Mouse (Mus musculus) kidney, postnatal 4 days (tissue): ENCODE data around the gene Pdcd1.
A peak's percentile ranks its signal among the peaks of the same experiment; 100 is the strongest.
"Not testable (repeated sequence)": the region's sequence is repeated elsewhere in the genome, so short reads cannot be mapped to it uniquely, and the experiment has no call there.

Experiments used
- DNase-seq, 2 experiments: peaks; one replicate each; pipeline ENCODE4 v3.0.0; 2021; ENCODE audit warnings: mixed read lengths in 2 of 2

Gene Pdcd1

GRCm38 (mm10) chr1:94052373-94052772, at the start of gene Pdcd1:
TSS of gene Pdcd1 (minus strand) at chr1:94052553.
- no peak for DNase-seq

DNA sequence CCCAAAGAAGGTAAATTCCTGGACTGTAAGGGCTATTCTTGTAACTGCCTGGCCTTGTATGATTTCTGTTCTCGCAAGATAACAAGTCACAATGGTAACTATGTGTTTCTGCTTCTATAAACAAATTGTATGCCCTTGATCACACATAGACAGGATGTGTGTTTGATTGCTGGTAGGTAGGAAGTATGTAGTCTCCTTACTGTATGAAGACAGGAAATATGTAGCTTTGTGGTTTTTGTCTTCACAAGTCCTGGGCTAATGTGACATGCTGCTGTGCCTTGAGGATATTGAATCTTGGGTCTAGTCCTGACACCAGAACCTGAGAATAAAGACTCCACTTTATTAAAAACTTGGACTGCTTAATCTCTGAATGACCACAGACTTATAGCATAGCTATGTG, 39.4 kb upstream of the Pdcd1 start:
- DNase-seq = no peak

DNA sequence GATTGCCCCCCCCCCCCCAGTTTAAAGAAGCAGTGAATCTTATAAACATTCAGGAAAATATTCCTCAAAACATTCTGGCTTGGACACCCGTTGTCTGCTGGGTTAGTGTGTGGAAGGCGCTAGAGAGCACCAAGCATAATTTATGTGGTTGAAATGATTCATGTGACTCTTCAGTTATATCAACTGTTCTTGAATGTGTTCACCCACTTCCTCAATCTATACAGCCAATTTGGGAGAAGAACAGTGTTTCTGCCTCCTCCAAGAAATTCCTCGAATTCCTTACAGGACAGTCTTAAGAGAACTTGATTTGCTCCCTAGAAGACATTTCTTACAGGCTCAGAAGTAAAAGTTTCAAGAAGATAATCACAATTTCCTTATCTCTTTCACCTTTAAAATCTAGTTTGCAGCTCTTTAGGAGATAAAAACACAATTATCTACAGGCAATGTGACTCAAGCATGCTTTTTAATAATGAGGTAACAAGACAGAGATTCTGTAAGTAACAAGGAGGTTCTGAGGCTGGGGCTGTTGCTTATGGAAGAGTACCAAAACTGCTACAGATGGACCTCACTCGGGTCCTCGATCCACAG, 34.1 kb upstream of the Pdcd1 start:
- DNase-seq = no peak

GRCm38 (mm10) chr1:94085324-94086105, 33.2 kb upstream of the Pdcd1 start:
- DNase-seq = no peak

DNA sequence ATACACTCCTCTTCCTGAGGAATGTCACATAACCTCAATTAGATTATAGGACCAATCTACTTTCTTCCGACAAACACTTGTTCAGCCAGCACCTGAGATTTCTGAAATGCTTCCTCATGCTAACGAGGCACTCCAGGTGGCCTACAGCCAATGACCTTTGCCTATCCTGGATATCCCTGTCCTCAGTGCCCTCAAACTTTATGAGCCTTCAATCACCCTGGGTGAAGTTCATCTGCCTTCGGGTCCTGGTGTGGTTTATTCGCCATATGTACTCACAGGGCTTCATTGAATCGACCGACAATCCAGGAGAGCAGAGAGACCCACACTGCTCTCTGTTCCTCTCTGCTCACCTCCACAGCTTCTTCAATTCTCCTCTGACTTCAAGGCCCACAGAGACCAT, 29.4 kb upstream of the Pdcd1 start:
- DNase-seq = no peak

- no peak for DNase-seq
Observed at GRCm38 (mm10) chr1:94081191-94081590, 28.8 kb upstream of the Pdcd1 start.

- no peak for DNase-seq
Observed at GRCm38 (mm10) chr1:94080718-94081117, 28.4 kb upstream of the Pdcd1 start.

DNA sequence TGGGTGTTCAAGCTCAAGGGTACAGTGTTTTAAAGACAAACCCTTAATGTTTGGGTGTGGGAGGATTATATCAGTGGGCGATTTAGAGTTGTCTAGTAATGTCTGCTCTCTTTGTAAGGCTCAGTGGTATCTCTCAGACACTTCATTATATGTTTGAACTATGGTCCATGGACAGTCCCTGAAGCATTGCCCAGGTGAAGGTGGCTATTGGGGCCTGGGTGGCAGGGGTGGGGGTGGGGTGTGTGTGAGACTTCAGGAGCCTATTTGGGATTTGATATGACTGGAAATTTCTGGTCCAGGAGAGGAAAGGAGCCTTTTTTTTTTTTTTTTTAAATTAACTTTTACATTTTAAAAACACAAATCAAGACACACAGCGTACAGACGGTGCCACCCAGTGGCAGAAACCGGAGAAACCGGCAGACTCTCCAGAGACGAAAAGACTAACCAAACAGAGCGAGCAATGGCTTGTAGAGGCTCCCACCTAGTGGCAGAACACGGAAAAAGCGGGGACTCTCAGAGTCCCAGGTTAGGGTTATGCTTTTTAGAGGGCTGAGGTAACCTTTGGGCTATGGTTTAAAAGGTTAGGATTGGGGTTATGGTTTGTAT, 26.6 kb upstream of the Pdcd1 start:
- peak; percentile 90 to 93 for DNase-seq

DNA sequence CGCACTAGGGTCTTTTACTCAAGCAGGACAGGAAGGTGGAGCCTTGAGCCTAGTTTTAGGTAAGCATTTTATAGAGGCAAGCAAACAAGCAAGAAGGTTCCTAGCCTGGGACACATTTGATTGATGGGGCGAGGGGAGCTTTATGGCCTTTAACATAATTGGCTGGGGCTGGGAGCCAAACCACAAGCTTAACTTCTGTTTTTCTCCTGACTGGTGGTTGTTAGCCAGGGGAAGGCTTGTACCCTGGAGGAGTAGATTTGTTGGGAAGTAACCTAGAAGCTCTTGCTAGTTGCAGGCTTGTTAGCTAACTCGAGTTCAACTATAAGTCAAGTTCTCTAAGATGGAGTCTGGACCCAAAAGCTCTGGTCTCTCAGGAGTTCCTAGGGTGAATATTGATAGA, 26.0 kb upstream of the Pdcd1 start:
- peak; percentile 38 to 53 for DNase-seq

DNA sequence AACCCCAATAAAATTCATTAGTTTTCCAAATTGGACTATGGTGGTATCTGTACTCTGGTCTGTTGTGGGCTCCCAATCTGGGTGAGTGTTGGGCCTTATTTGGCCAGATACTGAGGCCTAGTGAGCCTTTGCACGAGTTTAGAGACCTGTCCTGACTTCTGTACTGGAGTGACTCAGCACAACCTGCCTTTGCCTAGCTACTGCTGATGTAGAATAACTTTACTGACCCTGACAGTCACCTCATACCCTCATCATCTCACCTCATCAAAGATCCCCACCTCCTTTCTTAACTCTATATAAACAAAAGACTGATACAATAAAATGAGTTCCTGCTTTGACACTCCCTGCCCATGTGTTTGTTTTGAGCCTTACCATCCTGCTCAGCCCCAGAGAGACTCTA, 24.3 kb upstream of the Pdcd1 start:
- DNase-seq = no peak

DNA sequence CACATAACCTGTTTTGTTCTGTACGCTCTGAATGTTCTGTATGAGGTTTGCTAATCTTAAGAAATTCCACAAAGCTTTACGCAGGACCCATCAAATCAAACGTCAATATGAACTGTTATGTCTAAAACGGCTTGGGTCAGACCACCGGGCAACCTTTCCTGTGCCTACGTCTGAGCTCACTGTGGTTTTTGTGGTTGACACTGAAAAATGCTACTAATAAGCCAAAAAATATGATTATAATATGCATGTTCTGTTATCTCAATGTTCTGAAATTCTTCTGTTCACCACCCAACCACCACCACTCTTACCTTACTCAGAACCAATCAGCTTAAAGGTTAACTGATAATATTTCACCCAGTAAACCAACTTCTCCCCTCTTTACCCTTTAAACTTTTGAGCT, 22.4 kb upstream of the Pdcd1 start:
- DNase-seq = no peak

GRCm38 (mm10) chr1:94058281-94058680, 5.9 kb upstream of the Pdcd1 start:
- not testable (repeated sequence) for DNase-seq

DNA sequence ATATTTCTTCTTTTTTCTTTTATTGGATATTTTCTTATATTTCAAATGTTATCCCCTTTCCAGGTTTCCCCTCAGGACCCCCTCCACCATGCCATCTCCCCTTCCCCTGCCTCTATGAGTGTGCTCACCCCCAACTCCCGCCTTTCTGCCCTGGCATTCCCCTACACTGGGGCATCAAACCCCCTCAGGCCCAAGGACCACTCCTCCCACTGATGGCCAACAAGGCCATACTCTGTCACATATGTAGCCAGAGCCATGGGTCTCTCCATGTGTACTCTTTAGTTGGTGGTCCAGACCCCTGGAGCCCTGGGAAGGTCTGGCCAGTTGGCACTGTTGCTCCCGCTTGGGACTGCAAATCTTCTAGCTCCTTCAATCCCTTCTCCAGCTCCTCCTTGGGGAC, 5.0 kb upstream of the Pdcd1 start:
- DNase-seq = no peak

DNA sequence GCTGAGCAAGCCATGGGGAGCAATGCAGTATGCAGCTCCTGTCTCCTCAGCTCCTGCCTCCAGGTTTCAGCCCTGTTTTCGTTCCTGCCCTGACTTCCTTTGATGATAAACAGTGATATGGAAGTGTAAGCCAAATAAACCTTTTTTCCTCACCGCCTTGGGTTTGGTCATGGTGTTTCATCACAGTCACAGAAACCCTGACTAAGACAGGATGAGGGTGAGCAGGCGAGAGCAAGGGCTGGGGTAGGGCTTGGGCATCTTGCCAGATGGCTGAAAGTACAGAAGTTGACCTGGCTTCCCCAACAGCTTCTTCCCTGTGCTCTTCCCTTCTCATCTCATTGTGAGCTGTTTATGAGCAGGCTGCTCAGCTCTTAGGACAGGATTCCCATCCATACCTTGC, 3.6 kb upstream of the Pdcd1 start:
- DNase-seq = no peak

DNA sequence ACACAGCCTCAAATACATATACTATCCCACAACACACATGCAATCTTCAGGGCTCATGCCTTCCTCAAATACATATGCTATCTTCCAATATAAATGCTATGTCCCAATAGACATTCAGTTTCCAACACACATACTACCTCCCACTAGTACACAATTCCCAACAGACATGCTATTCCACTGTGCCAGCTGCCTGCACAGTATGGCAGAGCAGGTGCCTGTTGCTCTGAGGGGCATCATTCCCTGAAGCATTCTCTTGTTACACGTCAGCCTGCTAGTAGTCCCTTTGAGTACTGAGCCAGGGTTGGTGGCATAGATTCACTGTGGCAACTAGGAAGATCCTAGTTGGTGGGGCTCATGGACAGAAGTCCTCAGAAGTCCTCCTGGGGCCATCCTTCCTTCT, 2.1 kb upstream of the Pdcd1 start:
- DNase-seq = no peak

DNA sequence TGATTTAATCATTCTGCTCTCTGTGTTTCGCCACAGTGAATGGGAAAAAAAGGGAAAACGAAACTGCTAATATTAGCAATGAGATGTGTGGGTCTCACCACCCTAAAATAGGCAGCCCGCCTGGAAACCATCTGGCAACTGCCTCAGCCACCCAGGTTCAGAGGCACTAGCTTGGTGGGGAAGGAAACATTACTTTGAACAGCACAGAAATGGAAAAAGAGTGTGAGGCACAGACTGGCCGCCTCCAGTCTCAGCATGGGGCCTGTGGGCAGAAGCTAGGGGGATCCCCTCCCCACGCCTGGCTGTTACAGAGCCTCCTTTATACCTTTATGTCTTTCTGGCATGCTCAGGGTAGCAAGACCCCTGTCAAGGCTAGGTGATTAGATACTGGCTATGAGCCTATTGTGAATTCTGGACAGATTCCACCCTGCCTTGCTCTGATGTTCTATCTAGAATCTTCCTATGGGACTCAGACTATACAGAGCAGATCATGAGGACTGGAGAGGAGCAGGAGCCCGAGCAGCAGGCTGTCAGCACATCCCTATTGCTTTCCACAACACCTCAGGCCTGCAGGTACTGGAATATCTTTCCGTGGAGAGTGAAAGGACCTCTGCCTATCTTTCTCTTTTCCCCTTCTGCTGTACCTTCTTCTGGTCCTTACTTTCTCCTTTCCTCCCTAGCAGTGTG, 1.3 kb upstream of the Pdcd1 start:
- DNase-seq = no peak

GRCm38 (mm10) chr1:94051104-94051503, 1.2 kb downstream of the Pdcd1 start:
- DNase-seq = no peak

DNA sequence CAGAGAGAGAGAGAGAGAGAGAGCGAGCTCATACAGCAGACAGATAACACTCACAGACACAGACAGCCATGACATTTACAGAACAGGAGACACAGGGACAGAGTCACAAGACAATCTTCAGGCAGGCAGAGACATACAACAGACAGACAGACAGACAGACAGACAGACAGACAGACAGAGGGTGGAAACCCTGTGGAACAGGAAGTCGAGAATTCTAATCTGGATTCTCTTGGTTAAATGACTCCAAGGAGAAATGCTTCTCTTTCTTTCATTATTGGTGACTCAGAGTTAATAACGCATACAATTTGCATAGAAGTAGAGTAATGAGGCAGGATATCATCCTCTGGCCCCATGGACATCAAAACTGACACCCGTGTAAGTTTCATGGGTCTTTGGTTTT, 5.8 kb downstream of the Pdcd1 start:
- no peak for DNase-seq

DNA sequence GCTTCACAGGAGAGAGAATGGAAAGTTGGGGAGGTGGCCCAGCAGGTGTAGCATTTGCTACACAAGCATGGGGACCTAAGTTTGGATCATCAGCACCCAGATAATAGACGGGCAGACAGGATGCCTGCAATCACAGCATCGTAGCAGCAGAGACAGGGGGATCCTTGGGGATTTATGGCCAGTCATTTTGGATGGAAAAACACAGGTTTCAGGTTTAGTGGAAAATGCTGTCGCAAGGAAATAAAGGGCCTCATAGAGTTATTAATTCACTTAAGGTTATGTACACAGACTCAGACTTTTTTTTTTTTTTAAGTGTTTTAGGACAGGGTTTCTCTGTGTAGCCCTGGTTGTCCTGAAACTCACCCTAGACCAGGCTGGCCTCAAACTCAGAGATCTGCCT, 6.8 kb downstream of the Pdcd1 start:
- DNase-seq = no peak

DNA sequence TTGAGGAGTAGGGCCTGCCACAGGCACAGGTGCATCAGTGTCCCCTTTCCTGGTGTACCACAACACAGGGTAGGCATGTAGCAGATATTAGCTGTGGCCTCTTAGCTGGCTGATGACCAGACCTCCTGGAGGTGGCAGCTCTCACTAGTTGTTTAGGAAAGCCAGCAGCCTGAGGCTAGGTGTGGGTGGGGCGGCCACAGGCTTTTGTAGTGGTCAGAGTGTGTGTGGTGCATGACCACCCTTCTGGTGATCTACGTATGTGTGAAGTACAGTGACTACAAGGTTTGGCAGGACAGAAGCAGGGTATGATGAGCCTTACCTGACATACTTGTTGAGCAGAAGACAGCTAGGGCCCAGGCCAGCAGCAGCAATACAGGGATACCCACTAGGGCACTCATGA, 12.0 kb downstream of the Pdcd1 start:
- no peak for DNase-seq

DNA sequence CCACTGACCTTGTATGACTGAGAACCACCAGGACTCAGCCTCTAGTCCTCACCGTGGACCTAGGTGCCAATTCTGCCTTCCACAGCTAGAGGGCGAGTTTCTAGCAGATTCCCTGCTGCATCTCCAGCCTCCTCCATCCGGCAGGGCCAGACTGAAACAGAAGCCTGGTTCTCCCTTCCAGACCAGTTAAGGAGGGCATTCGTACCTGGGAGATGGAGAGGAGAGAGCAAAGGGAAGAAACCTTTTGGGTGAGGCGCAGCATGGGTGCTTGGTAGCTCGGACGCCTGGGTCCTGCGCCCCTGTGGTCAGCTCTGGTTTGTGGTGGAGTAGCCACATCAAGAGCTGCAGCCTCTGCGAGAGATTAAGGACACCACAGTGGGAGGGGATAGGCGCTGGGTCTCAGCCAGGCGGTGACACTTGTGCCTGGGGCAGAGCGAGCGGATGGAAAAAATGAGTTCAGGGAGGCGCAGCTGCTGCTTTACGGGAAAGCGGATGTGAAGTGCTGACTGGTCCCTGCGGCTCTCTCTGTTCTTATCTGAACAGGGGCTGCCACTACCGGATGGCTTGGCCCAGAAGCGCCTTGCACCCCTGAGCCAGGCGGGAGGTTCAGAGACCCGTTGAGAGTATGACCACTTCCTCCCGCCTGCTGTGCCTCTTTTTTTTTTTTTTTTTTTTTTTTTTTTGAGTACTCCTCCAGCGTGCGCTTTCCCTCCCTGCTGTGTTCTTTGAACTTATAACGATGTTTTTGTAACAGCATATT, 17.2 kb downstream of the Pdcd1 start:
- peak; percentile 85 to 89 for DNase-seq

DNA sequence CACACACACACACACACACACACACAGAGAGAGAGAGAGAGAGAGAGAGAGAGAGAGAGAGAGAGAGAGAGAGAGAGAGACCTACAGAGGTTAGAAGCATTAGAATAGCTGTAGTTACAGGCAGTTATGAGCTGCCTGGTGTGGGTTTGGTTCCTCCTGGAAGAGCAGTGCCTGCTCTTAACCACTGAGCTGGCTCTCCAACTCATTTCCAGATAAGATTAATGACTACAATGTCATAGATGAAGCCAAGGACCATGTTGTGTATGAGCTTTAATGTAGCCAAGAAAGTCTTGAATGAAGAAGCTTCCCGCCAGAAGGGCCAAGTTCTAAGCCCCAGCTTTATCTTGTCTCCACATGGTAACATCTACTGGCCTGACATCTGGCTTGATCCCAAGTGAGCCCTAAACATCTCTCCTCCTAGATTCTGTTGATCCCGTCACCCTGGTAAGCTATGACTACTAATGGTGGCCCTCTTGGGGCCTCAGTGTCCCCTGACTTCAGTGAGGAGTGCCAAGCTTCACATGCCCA, 19.2 kb downstream of the Pdcd1 start:
- no peak for DNase-seq

DNA sequence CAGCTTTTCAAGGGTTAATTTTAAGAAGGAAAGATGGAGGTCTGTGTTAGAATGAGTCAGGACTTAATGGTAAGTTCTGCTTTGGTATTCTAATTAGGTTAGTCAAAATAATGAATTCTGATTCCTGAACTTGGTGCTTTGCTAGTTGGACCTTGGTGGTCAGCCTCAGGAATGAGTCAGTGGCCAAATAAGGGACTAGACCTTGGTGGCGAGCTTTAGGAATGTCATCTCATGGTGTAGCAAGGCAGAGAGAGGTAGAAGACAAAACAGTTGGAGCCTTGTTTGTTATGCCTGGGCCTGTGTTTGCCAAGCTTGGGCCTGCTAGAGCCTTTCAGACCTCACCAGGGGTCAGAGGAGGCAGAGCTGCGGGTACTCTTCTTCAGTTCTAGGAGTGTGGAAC, 23.6 kb downstream of the Pdcd1 start:
- DNase-seq = no peak
